Mouse (Mus musculus): Measurements from ENCODE around the gene Nemp1.

DNA sequence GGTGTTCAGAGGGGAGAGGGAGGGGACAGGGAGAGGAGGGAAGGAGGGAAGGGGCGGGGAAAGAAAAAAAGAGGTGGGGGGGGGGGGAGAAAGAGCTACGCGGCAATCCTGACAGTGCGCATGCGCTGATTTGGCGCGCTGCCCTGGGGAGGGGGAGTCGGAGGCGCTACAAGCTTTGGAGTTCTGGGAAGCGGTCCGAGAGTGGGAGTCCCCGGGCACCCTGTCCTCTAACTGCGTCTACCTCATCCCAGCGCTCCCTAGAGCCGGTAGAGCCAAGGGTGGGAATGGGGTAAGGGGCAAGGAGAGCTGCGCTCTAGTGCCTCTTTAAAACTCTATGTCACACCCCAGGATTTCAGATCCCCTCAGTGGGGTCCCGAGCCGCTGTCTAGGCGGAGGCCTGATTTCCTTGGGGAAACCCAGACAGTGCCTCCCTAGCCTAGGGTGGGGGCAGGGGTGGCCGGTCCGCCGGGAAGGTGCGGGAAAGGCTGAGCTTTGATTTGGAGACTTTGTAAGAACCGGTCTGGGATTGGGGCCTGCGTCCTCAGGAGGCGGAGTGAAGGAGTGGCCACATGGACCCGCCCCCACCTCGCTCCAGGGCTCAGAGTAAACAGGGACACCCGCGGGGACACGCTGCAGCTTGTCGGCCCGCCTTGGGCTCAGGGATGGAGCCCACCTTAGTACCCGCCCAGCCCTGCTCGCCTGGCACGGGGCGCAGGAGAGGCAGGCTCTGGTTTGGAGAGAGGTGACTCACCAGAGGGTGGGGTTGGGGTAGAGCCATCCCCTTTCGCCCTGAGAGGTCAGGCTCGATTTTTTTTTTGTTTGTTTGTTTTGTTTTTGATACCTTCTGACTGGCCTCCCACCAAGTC, 45.3 kb upstream of the Nemp1 start:
- TF ChIP-seq POLR2A (IDR thresholded peaks at IDR 0.05; ENCODE audit: control insufficient read depth, low read depth, low read length) (peak; percentile 53; the same call in 1 of the 2 replicates), CTCF (IDR thresholded peaks at IDR 0.05; ENCODE audit: control insufficient read depth, insufficient read depth, insufficient replicate concordance, low read depth, low read length) (no peak)

Data from testis, adult 2 months (tissue).